Mouse (Mus musculus): ENCODE data around the gene 1700015F17Rik.

DNA sequence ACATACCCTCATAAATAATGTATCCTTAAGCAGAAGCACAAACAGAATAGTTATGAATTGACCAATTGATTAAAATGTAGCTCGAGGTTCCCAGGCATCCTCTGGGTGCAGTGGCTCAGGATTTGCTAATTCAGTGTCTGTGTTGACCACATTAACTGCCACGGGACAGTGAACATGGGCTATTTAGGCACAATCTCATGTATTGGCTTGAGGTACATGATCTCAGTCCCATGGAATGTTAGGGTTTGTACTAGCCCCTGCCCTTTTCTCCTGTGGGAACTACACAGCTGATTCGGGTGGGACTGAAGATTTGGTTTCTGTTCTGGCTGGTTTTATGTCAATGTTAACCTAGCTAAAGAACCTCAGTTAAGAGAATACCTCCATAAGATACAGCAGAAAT, 17.4 kb upstream of the 1700015F17Rik start:
- TF ChIP-seq SMC3 (IDR thresholded peaks at IDR 0.05; ENCODE audit: low read depth, low read length): no peak
- no peak for TF ChIP-seq POLR2A (IDR thresholded peaks at IDR 0.05; ENCODE audit: low read depth, low read length)
- TF ChIP-seq CTCF (conservative IDR thresholded peaks at IDR 0.05 in 1 of 2, IDR thresholded peaks at IDR 0.05 in 1 of 2; ENCODE audit: low read depth in 2 of 2, low read length in 2 of 2): no peak
- no peak for TF ChIP-seq JUND (conservative IDR thresholded peaks at IDR 0.05; ENCODE audit: low read depth, low read length)
- TF ChIP-seq MAX (IDR thresholded peaks at IDR 0.05; ENCODE audit: low read length): no peak
- no peak for TF ChIP-seq CHD2 (IDR thresholded peaks at IDR 0.05; ENCODE audit: low read length)
- no peak for TF ChIP-seq MAFK (IDR thresholded peaks at IDR 0.05; ENCODE audit: insufficient replicate concordance, low read length)
- no peak for TF ChIP-seq ZKSCAN1 (IDR thresholded peaks at IDR 0.05; ENCODE audit: borderline replicate concordance, low read depth, low read length)
- TF ChIP-seq HCFC1 (IDR thresholded peaks at IDR 0.05; ENCODE audit: low read depth, low read length): no peak
- no peak for TF ChIP-seq NELFE (IDR thresholded peaks at IDR 0.05; ENCODE audit: low read depth, low read length)
- no peak for TF ChIP-seq ZNF384 (IDR thresholded peaks at IDR 0.05; ENCODE audit: low read depth, low read length)
- TF ChIP-seq UBTF (IDR thresholded peaks at IDR 0.05; ENCODE audit: low read depth, low read length): no peak
- no peak for TF ChIP-seq ELF1 (IDR thresholded peaks at IDR 0.05; ENCODE audit: low read depth, low read length)
